Mouse (Mus musculus): ENCODE measurements around the gene Slc36a4.

The Slc36a4 gene

GRCm38 (mm10) chr9:15709599-15710381 lies at the start of gene Slc36a4:
Gene Slc36a4, plus strand, starts transcription at chr9:15709738.
- H3K27me3 ChIP-seq (ENCODE audit: insufficient read depth, low read length), result peaks cover 50% of the 10 kb centered on the region
- H3K36me3 ChIP-seq (ENCODE audit: insufficient read depth, low read length), result no peaks in the 10 kb centered on the region
- peaks cover 12% of the 10 kb centered on the region for H3K4me1 ChIP-seq (replicated peaks; ENCODE audit: low read depth, low read length)
- no peaks in the 10 kb centered on the region for H3K9me3 ChIP-seq (ENCODE audit: low read length)
- peak within 1 kb of the TSS; percentile 78 for H3K4me3 ChIP-seq (replicated peaks; ENCODE audit: low read length)
- TF ChIP-seq CTCF (conservative IDR thresholded peaks at IDR 0.05; ENCODE audit: low read length) (no peak), POU5F1 (IDR thresholded peaks at IDR 0.05; ENCODE audit: borderline replicate concordance, low read length) (no peak), NANOG (IDR thresholded peaks at IDR 0.05; ENCODE audit: borderline replicate concordance, low read length) (no peak)

GRCm38 (mm10) chr9:15664606-15665005 lies 44.9 kb upstream of the Slc36a4 start:
- H3K4me1 ChIP-seq (replicated peaks; ENCODE audit: low read depth, low read length), result no peaks in the 10 kb centered on the region
- H3K9me3 ChIP-seq (ENCODE audit: low read length), result peaks cover 8% of the 10 kb centered on the region
- H3K27me3 ChIP-seq (ENCODE audit: insufficient read depth, low read length), result no peaks in the 10 kb centered on the region
- H3K36me3 ChIP-seq (ENCODE audit: insufficient read depth, low read length), result no peaks in the 10 kb centered on the region
- no peak overlapping the region for H3K4me3 ChIP-seq (replicated peaks; ENCODE audit: low read length)
- TF ChIP-seq POU5F1 (IDR thresholded peaks at IDR 0.05; ENCODE audit: borderline replicate concordance, low read length) (no peak), CTCF (conservative IDR thresholded peaks at IDR 0.05; ENCODE audit: low read length) (no peak), NANOG (IDR thresholded peaks at IDR 0.05; ENCODE audit: borderline replicate concordance, low read length) (no peak)

GRCm38 (mm10) chr9:15669452-15669851 lies 40.1 kb upstream of the Slc36a4 start:
- Histone ChIP-seq H3K9me3 (ENCODE audit: low read length) (no peaks in the 10 kb centered on the region), H3K4me3 (replicated peaks; ENCODE audit: low read length) (no peak overlapping the region), H3K27me3 (ENCODE audit: insufficient read depth, low read length) (no peaks in the 10 kb centered on the region), H3K36me3 (ENCODE audit: insufficient read depth, low read length) (no peaks in the 10 kb centered on the region), H3K4me1 (replicated peaks; ENCODE audit: low read depth, low read length) (no peaks in the 10 kb centered on the region)
- TF ChIP-seq POU5F1 (IDR thresholded peaks at IDR 0.05; ENCODE audit: borderline replicate concordance, low read length) (no peak), NANOG (IDR thresholded peaks at IDR 0.05; ENCODE audit: borderline replicate concordance, low read length) (no peak), CTCF (conservative IDR thresholded peaks at IDR 0.05; ENCODE audit: low read length) (no peak)

- no peak overlapping the region for H3K4me3 ChIP-seq (replicated peaks; ENCODE audit: low read length)
- no peaks in the 10 kb centered on the region for H3K36me3 ChIP-seq (ENCODE audit: insufficient read depth, low read length)
- H3K27me3 ChIP-seq (ENCODE audit: insufficient read depth, low read length), result no peaks in the 10 kb centered on the region
- no peak for TF ChIP-seq POU5F1 (IDR thresholded peaks at IDR 0.05; ENCODE audit: borderline replicate concordance, low read length)
- TF ChIP-seq CTCF (conservative IDR thresholded peaks at IDR 0.05; ENCODE audit: low read length), result no peak
- TF ChIP-seq NANOG (IDR thresholded peaks at IDR 0.05; ENCODE audit: borderline replicate concordance, low read length), result no peak
- H3K9me3 ChIP-seq (ENCODE audit: low read length), result no peaks in the 10 kb centered on the region
- no peaks in the 10 kb centered on the region for H3K4me1 ChIP-seq (replicated peaks; ENCODE audit: low read depth, low read length)
Observed at GRCm38 (mm10) chr9:15670002-15670527, 39.5 kb upstream of the Slc36a4 start.

GRCm38 (mm10) chr9:15672251-15672650 lies 37.3 kb upstream of the Slc36a4 start:
- Histone ChIP-seq H3K9me3 (ENCODE audit: low read length) (no peaks in the 10 kb centered on the region), H3K4me3 (replicated peaks; ENCODE audit: low read length) (no peak overlapping the region), H3K27me3 (ENCODE audit: insufficient read depth, low read length) (no peaks in the 10 kb centered on the region), H3K36me3 (ENCODE audit: insufficient read depth, low read length) (no peaks in the 10 kb centered on the region), H3K4me1 (replicated peaks; ENCODE audit: low read depth, low read length) (no peaks in the 10 kb centered on the region)
- TF ChIP-seq NANOG (IDR thresholded peaks at IDR 0.05; ENCODE audit: borderline replicate concordance, low read length) (no peak), POU5F1 (IDR thresholded peaks at IDR 0.05; ENCODE audit: borderline replicate concordance, low read length) (no peak), CTCF (conservative IDR thresholded peaks at IDR 0.05; ENCODE audit: low read length) (no peak)

GRCm38 (mm10) chr9:15681855-15682466 lies 27.6 kb upstream of the Slc36a4 start:
- Histone ChIP-seq H3K36me3 (ENCODE audit: insufficient read depth, low read length) (no peaks in the 10 kb centered on the region), H3K4me3 (replicated peaks; ENCODE audit: low read length) (no peak overlapping the region), H3K27me3 (ENCODE audit: insufficient read depth, low read length) (no peaks in the 10 kb centered on the region), H3K9me3 (ENCODE audit: low read length) (no peaks in the 10 kb centered on the region), H3K4me1 (replicated peaks; ENCODE audit: low read depth, low read length) (no peaks in the 10 kb centered on the region)
- TF ChIP-seq NANOG (IDR thresholded peaks at IDR 0.05; ENCODE audit: borderline replicate concordance, low read length) (no peak), CTCF (conservative IDR thresholded peaks at IDR 0.05; ENCODE audit: low read length) (peak; percentile 17; the same call in 1 of the 2 replicates)

GRCm38 (mm10) chr9:15685215-15685614 lies 24.3 kb upstream of the Slc36a4 start:
- 0 out of 2 replicates have a peak, but pooled peaks cover 4% of the 10 kb centered on the region for H3K9me3 ChIP-seq (ENCODE audit: low read length)
- peak; percentile 44 for TF ChIP-seq CTCF (conservative IDR thresholded peaks at IDR 0.05; ENCODE audit: low read length)
- TF ChIP-seq POU5F1 (IDR thresholded peaks at IDR 0.05; ENCODE audit: borderline replicate concordance, low read length), result no peak
- no peaks in the 10 kb centered on the region for H3K27me3 ChIP-seq (ENCODE audit: insufficient read depth, low read length)
- no peak overlapping the region for H3K4me3 ChIP-seq (replicated peaks; ENCODE audit: low read length)
- H3K36me3 ChIP-seq (ENCODE audit: insufficient read depth, low read length), result no peaks in the 10 kb centered on the region
- H3K4me1 ChIP-seq (replicated peaks; ENCODE audit: low read depth, low read length), result no peaks in the 10 kb centered on the region

GRCm38 (mm10) chr9:15687358-15687757 lies 22.2 kb upstream of the Slc36a4 start:
- H3K36me3 ChIP-seq (ENCODE audit: insufficient read depth, low read length), result no peaks in the 10 kb centered on the region
- H3K27me3 ChIP-seq (ENCODE audit: insufficient read depth, low read length), result no peaks in the 10 kb centered on the region
- H3K4me1 ChIP-seq (replicated peaks; ENCODE audit: low read depth, low read length), result no peaks in the 10 kb centered on the region
- peaks cover 18% of the 10 kb centered on the region; the same call in 1 of the 2 replicates for H3K9me3 ChIP-seq (ENCODE audit: low read length)
- TF ChIP-seq CTCF (conservative IDR thresholded peaks at IDR 0.05; ENCODE audit: low read length) (no peak), NANOG (IDR thresholded peaks at IDR 0.05; ENCODE audit: borderline replicate concordance, low read length) (no peak), POU5F1 (IDR thresholded peaks at IDR 0.05; ENCODE audit: borderline replicate concordance, low read length) (no peak)
- no peak overlapping the region for H3K4me3 ChIP-seq (replicated peaks; ENCODE audit: low read length)
